Mouse (Mus musculus): ENCODE data around the gene Atoh7. TPM values are rescaled to one million over a fixed set of nuclear protein-coding genes. Genes with fewer than 3 reads are reported as not detected.

Atoh7 gene
- polyA plus RNA-seq, 1 experiment from 2014 or later = 1.3 TPM

GRCm38 (mm10) chr10:63100657-63101056 lies 1.2 kb downstream of the Atoh7 start:
- Histone ChIP-seq H3K27ac (replicated peaks; ENCODE audit: low read depth, low read length) (no peak overlapping the region), H3K4me3 (ENCODE audit: low read depth, low read length) (peak overlapping the region; percentile 55), H3K9ac (replicated peaks; ENCODE audit: low read length) (peak overlapping the region; percentile 69), H3K4me1 (ENCODE audit: control insufficient read depth, insufficient read depth, low read length) (peaks cover 4% of the 10 kb centered on the region; the same call in 1 of the 2 replicates), H3K4me2 (ENCODE audit: low read depth, low read length) (peak overlapping the region; percentile 93), H3K27me3 (ENCODE audit: control insufficient read depth, insufficient read depth, low read length) (peaks cover 9% of the 10 kb centered on the region), H3K36me3 (replicated peaks; ENCODE audit: control insufficient read depth, insufficient read depth, low read depth, low read length) (no peaks in the 10 kb centered on the region), H3K9me3 (replicated peaks; ENCODE audit: control insufficient read depth, low read length) (no peaks in the 10 kb centered on the region)
- 13% methylated on average over 9 of the region's 9 CpGs for WGBS
- DNase-seq (ENCODE audit: low spot score) = peak; percentile 13
- ATAC-seq (replicated peaks; ENCODE audit: insufficient number of reproducible peaks, low FRiP score, low TSS enrichment, low read depth) = no peak

- no peak overlapping the region for H3K4me3 ChIP-seq (ENCODE audit: low read depth, low read length)
- no peaks in the 10 kb centered on the region for H3K9me3 ChIP-seq (replicated peaks; ENCODE audit: control insufficient read depth, low read length)
- DNase-seq (ENCODE audit: low spot score) (peak; percentile 77), ATAC-seq (replicated peaks; ENCODE audit: insufficient number of reproducible peaks, low FRiP score, low TSS enrichment, low read depth) (no peak)
- no peak overlapping the region for H3K4me2 ChIP-seq (ENCODE audit: low read depth, low read length)
- no peaks in the 10 kb centered on the region for H3K4me1 ChIP-seq (ENCODE audit: control insufficient read depth, insufficient read depth, low read length)
- no peaks in the 10 kb centered on the region for H3K27me3 ChIP-seq (ENCODE audit: control insufficient read depth, insufficient read depth, low read length)
- no peak overlapping the region for H3K27ac ChIP-seq (replicated peaks; ENCODE audit: low read depth, low read length)
- no peak overlapping the region for H3K9ac ChIP-seq (replicated peaks; ENCODE audit: low read length)
- 57% methylated on average over 5 of the region's 5 CpGs for WGBS
- H3K36me3 ChIP-seq (replicated peaks; ENCODE audit: control insufficient read depth, insufficient read depth, low read depth, low read length) = no peaks in the 10 kb centered on the region
These were observed 13.7 kb downstream of the Atoh7 start for GRCm38 (mm10) chr10:63113027-63113604.

- no peak for ATAC-seq (replicated peaks; ENCODE audit: insufficient number of reproducible peaks, low FRiP score, low TSS enrichment, low read depth)
- no peaks in the 10 kb centered on the region for H3K4me1 ChIP-seq (ENCODE audit: control insufficient read depth, insufficient read depth, low read length)
- no peaks in the 10 kb centered on the region for H3K9me3 ChIP-seq (replicated peaks; ENCODE audit: control insufficient read depth, low read length)
- no peak overlapping the region for H3K4me2 ChIP-seq (ENCODE audit: low read depth, low read length)
- no peak overlapping the region for H3K4me3 ChIP-seq (ENCODE audit: low read depth, low read length)
- 83% methylated on average over 6 of the region's 6 CpGs for WGBS
- H3K27me3 ChIP-seq (ENCODE audit: control insufficient read depth, insufficient read depth, low read length) = no peaks in the 10 kb centered on the region
- no peak overlapping the region for H3K27ac ChIP-seq (replicated peaks; ENCODE audit: low read depth, low read length)
- no peak overlapping the region for H3K9ac ChIP-seq (replicated peaks; ENCODE audit: low read length)
- H3K36me3 ChIP-seq (replicated peaks; ENCODE audit: control insufficient read depth, insufficient read depth, low read depth, low read length) = no peaks in the 10 kb centered on the region
- no peak for DNase-seq (ENCODE audit: low spot score)
These were observed 14.4 kb downstream of the Atoh7 start for GRCm38 (mm10) chr10:63113716-63114360.

- no peak overlapping the region for H3K27ac ChIP-seq (replicated peaks; ENCODE audit: low read depth, low read length)
- H3K9me3 ChIP-seq (replicated peaks; ENCODE audit: control insufficient read depth, low read length) = no peaks in the 10 kb centered on the region
- no peak overlapping the region for H3K9ac ChIP-seq (replicated peaks; ENCODE audit: low read length)
- ATAC-seq (replicated peaks; ENCODE audit: insufficient number of reproducible peaks, low FRiP score, low TSS enrichment, low read depth) (no peak), DNase-seq (ENCODE audit: low spot score) (no peak)
- no peak overlapping the region for H3K4me3 ChIP-seq (ENCODE audit: low read depth, low read length)
- H3K4me1 ChIP-seq (ENCODE audit: control insufficient read depth, insufficient read depth, low read length) = no peaks in the 10 kb centered on the region
- no peaks in the 10 kb centered on the region for H3K27me3 ChIP-seq (ENCODE audit: control insufficient read depth, insufficient read depth, low read length)
- WGBS = 90% methylated on average over 15 of the region's 15 CpGs
- H3K4me2 ChIP-seq (ENCODE audit: low read depth, low read length) = no peak overlapping the region
- H3K36me3 ChIP-seq (replicated peaks; ENCODE audit: control insufficient read depth, insufficient read depth, low read depth, low read length) = no peaks in the 10 kb centered on the region
These were observed 16.4 kb downstream of the Atoh7 start for GRCm38 (mm10) chr10:63115881-63116280.

- no peak overlapping the region for H3K4me2 ChIP-seq (ENCODE audit: low read depth, low read length)
- no peaks in the 10 kb centered on the region for H3K27me3 ChIP-seq (ENCODE audit: control insufficient read depth, insufficient read depth, low read length)
- H3K9ac ChIP-seq (replicated peaks; ENCODE audit: low read length) = no peak overlapping the region
- no peak overlapping the region for H3K27ac ChIP-seq (replicated peaks; ENCODE audit: low read depth, low read length)
- H3K4me1 ChIP-seq (ENCODE audit: control insufficient read depth, insufficient read depth, low read length) = no peaks in the 10 kb centered on the region
- WGBS = 93% methylated on average over 9 of the region's 9 CpGs
- ATAC-seq (replicated peaks; ENCODE audit: insufficient number of reproducible peaks, low FRiP score, low TSS enrichment, low read depth) = no peak
- no peak overlapping the region for H3K4me3 ChIP-seq (ENCODE audit: low read depth, low read length)
- H3K36me3 ChIP-seq (replicated peaks; ENCODE audit: control insufficient read depth, insufficient read depth, low read depth, low read length) = no peaks in the 10 kb centered on the region
- H3K9me3 ChIP-seq (replicated peaks; ENCODE audit: control insufficient read depth, low read length) = no peaks in the 10 kb centered on the region
- no peak for DNase-seq (ENCODE audit: low spot score)
These were observed 16.9 kb downstream of the Atoh7 start for GRCm38 (mm10) chr10:63116376-63116775.

GRCm38 (mm10) chr10:63117583-63117982 lies 18.1 kb downstream of the Atoh7 start:
- Histone ChIP-seq H3K9ac (replicated peaks; ENCODE audit: low read length) (no peak overlapping the region), H3K36me3 (replicated peaks; ENCODE audit: control insufficient read depth, insufficient read depth, low read depth, low read length) (no peaks in the 10 kb centered on the region), H3K4me1 (ENCODE audit: control insufficient read depth, insufficient read depth, low read length) (no peaks in the 10 kb centered on the region), H3K27me3 (ENCODE audit: control insufficient read depth, insufficient read depth, low read length) (no peaks in the 10 kb centered on the region), H3K9me3 (replicated peaks; ENCODE audit: control insufficient read depth, low read length) (no peaks in the 10 kb centered on the region), H3K4me3 (ENCODE audit: low read depth, low read length) (no peak overlapping the region), H3K27ac (replicated peaks; ENCODE audit: low read depth, low read length) (no peak overlapping the region), H3K4me2 (ENCODE audit: low read depth, low read length) (no peak overlapping the region)
- DNase-seq (ENCODE audit: low spot score) (no peak), ATAC-seq (replicated peaks; ENCODE audit: insufficient number of reproducible peaks, low FRiP score, low TSS enrichment, low read depth) (no peak)
- 89% methylated on average over 8 of the region's 8 CpGs for WGBS

GRCm38 (mm10) chr10:63119916-63120315 lies 20.5 kb downstream of the Atoh7 start:
- no peak overlapping the region for H3K9ac ChIP-seq (replicated peaks; ENCODE audit: low read length)
- no peaks in the 10 kb centered on the region for H3K27me3 ChIP-seq (ENCODE audit: control insufficient read depth, insufficient read depth, low read length)
- no peak for ATAC-seq (replicated peaks; ENCODE audit: insufficient number of reproducible peaks, low FRiP score, low TSS enrichment, low read depth)
- no peak overlapping the region for H3K4me3 ChIP-seq (ENCODE audit: low read depth, low read length)
- H3K27ac ChIP-seq (replicated peaks; ENCODE audit: low read depth, low read length) = no peak overlapping the region
- WGBS = 75% methylated on average over 14 of the region's 14 CpGs
- no peaks in the 10 kb centered on the region for H3K36me3 ChIP-seq (replicated peaks; ENCODE audit: control insufficient read depth, insufficient read depth, low read depth, low read length)
- H3K9me3 ChIP-seq (replicated peaks; ENCODE audit: control insufficient read depth, low read length) = no peaks in the 10 kb centered on the region
- no peak for DNase-seq (ENCODE audit: low spot score)
- H3K4me1 ChIP-seq (ENCODE audit: control insufficient read depth, insufficient read depth, low read length) = no peaks in the 10 kb centered on the region
- H3K4me2 ChIP-seq (ENCODE audit: low read depth, low read length) = no peak overlapping the region

- ATAC-seq (replicated peaks; ENCODE audit: insufficient number of reproducible peaks, low FRiP score, low TSS enrichment, low read depth) (no peak), DNase-seq (ENCODE audit: low spot score) (no peak)
- 86% methylated on average over 14 of the region's 14 CpGs for WGBS
- H3K36me3 ChIP-seq (replicated peaks; ENCODE audit: control insufficient read depth, insufficient read depth, low read depth, low read length) = no peaks in the 10 kb centered on the region
- H3K4me1 ChIP-seq (ENCODE audit: control insufficient read depth, insufficient read depth, low read length) = no peaks in the 10 kb centered on the region
- H3K9ac ChIP-seq (replicated peaks; ENCODE audit: low read length) = no peak overlapping the region
- H3K27ac ChIP-seq (replicated peaks; ENCODE audit: low read depth, low read length) = no peak overlapping the region
- no peaks in the 10 kb centered on the region for H3K27me3 ChIP-seq (ENCODE audit: control insufficient read depth, insufficient read depth, low read length)
- H3K9me3 ChIP-seq (replicated peaks; ENCODE audit: control insufficient read depth, low read length) = no peaks in the 10 kb centered on the region
- H3K4me3 ChIP-seq (ENCODE audit: low read depth, low read length) = no peak overlapping the region
- no peak overlapping the region for H3K4me2 ChIP-seq (ENCODE audit: low read depth, low read length)
These were observed 22.5 kb downstream of the Atoh7 start for GRCm38 (mm10) chr10:63121961-63122360.
